Comparison of ENCODE assay signal across 9 mouse cellular contexts in genomic region chr7:127137262-127138017, GRCm38 (mm10). TPM values are rescaled to one million over a fixed set of nuclear protein-coding genes. Genes with fewer than 3 reads are reported as not detected.
DNase-seq lines count a peak whose midpoint lies in the region; ATAC-seq and TF ChIP-seq lines count a peak whose summit lies in the region.
"Had no signal": no experiment of that assay in that cellular context is flagged by ENCODE, and none has a peak within 500 bp of the region (broad histone marks: within the 10 kb centered on the region; RNA-seq: fewer than 3 reads in every experiment).

Gene Spn (minus strand): TSS chr7:127137823.

- H3K9ac ChIP-seq in heart, postnatal 0 days (replicated peaks; ENCODE audit: low read depth, low read length): no peak within 1 kb of the TSS

- H3K9me3 ChIP-seq in heart, postnatal 0 days (replicated peaks; ENCODE audit: control insufficient read depth, low read length): no peaks in the 10 kb centered on the region
- H3K9me3 ChIP-seq: embryonic facial prominence, embryonic 10.5 days had no signal

- no peaks in the 10 kb centered on the region for H3K27me3 ChIP-seq in heart, postnatal 0 days (ENCODE audit: control insufficient read depth, insufficient read depth, low read length)

- no peak for TF ChIP-seq EP300 in heart, postnatal 0 days (IDR thresholded peaks at IDR 0.05; ENCODE audit: low read depth)

- DNase-seq in heart, postnatal 0 days (ENCODE audit: low spot score): no peak
- no peak for DNase-seq in heart, adult 8-10 months (ENCODE audit: low spot score)
- DNase-seq in induced T-regulatory cell, adult 2 months (ENCODE audit: low read depth): peak; percentile 85
- DNase-seq in natural killer cell, adult 2 months (ENCODE audit: low spot score in 2 of 2): peak; percentile 53 to 64
- peak; percentile 83 to 88 for DNase-seq in thymus, postnatal 36 days
- no peak for DNase-seq in left cerebral cortex, adult 18-20 months (ENCODE audit: low spot score in 2 of 2)
- no peak for DNase-seq in kidney, adult 8-10 months
- DNase-seq in ovary, postnatal 14 days (ENCODE audit: low spot score): no peak

- 51% methylated on average over 9 of the region's 9 CpGs for WGBS in heart, postnatal 0 days

- ATAC-seq in heart, postnatal 0 days (ENCODE audit: insufficient read depth, low read depth): no peak

- H3K36me3 ChIP-seq in heart, postnatal 0 days (replicated peaks; ENCODE audit: control insufficient read depth, insufficient read depth, low read length): no peaks in the 10 kb centered on the region
- H3K36me3 ChIP-seq: embryonic facial prominence, embryonic 10.5 days had no signal

- peak within 1 kb of the TSS; percentile 34; the same call in 1 of the 2 replicates for H3K27ac ChIP-seq in heart, postnatal 0 days (ENCODE audit: low read depth)
- H3K27ac ChIP-seq: embryonic facial prominence, embryonic 10.5 days had no signal

- no peak for TF ChIP-seq CTCF in heart, postnatal 0 days (IDR thresholded peaks at IDR 0.05; ENCODE audit: low read depth)

- H3K4me3 ChIP-seq in heart, postnatal 0 days (ENCODE audit: low read depth, low read length): peak within 1 kb of the TSS; percentile 7; the same call in 1 of the 2 replicates
- H3K4me3 ChIP-seq: embryonic facial prominence, embryonic 10.5 days had no signal

- peak within 1 kb of the TSS; percentile 22; the same call in 1 of the 2 replicates for H3K4me2 ChIP-seq in heart, postnatal 0 days (ENCODE audit: low read depth, low read length)

- no peaks in the 10 kb centered on the region for H3K4me1 ChIP-seq in heart, postnatal 0 days (ENCODE audit: control insufficient read depth, insufficient read depth)
- H3K4me1 ChIP-seq: embryonic facial prominence, embryonic 10.5 days had no signal

RNA-seq across cellular contexts. Expression of gene Spn, which starts in this region (rescaled TPM):
- total RNA-seq in heart, postnatal 0 days (2014; rRNA removed; ENCODE audit: low replicate concordance): 0.19 and 1.3 TPM in 2 replicates
- 0.10 and 0.18 TPM in 2 replicates for polyA plus RNA-seq in heart, postnatal 0 days (2015; fragmentation: Nextera tagmentation; extraction: Ambion mirVana)
- under 1 TPM; 0.38 to 0.57 (median 0.46) TPM for total RNA-seq in heart, adult 8-10 months (2022)
- total RNA-seq in left cerebral cortex, adult 18-20 months (2021): under 1 TPM; 0.09 to 0.16 TPM

Comparison
In these comparisons a context has a peak if more than half of its experiments do, and no peak if none do; other contexts are left out.
1. DNase-seq: peak in induced T-regulatory cell, adult 2 months (single experiment), natural killer cell, adult 2 months (2 of 2) and thymus, postnatal 36 days (2 of 2); none in heart, postnatal 0 days (single experiment), heart, adult 8-10 months (single experiment), left cerebral cortex, adult 18-20 months (0 of 2), kidney, adult 8-10 months (0 of 2) and ovary, postnatal 14 days (single experiment).